Mouse (Mus musculus) cerebellum, postnatal 14 days (tissue): ENCODE measurements at regions not wholly inside any gene's neighbourhood (a gene's known extent, or its start where the extent isn't known, plus 50 kb on each side); places are given as distances from the start of the nearest gene placed in this dataset.

ENCODE experiments used
- DNase-seq, 2 experiments: peaks; one replicate each; pipeline ENCODE4 v3.0.0; 2021; ENCODE audit warnings: mixed read lengths in 2 of 2

DNA sequence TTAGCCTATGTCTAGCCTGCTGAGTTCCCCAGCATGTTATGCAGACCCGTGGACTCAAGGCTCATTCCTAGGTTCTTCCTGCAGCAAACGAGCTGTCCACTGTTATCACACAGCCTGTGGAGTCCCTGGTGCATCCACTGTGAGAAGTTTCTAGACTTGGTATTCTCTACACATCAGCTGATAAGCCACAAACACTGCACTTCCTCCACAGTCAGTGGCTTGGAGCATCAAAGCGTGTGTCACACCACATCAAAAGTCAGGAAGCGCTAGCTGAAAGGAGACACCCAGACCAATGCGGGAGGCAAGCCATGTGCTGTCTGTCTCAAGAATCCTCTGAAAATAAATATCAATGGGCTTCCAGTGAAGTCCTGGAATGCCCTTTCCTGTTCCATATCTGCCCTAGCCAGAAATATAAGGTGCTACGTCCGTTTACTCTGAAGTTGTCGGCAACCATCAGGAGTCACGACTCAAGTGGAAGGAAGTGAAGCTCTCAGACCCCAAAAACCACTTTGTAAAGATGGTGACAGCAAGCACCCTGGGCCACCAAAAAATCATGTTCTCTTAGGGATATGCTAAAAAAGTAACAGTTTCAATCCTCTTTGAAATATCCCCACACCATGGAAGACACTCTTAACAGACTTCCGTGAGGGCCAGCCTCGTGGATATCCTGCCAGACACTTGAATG, 227.7 kb downstream of the Adgrl2 start:
- DNase-seq = no peak

DNA sequence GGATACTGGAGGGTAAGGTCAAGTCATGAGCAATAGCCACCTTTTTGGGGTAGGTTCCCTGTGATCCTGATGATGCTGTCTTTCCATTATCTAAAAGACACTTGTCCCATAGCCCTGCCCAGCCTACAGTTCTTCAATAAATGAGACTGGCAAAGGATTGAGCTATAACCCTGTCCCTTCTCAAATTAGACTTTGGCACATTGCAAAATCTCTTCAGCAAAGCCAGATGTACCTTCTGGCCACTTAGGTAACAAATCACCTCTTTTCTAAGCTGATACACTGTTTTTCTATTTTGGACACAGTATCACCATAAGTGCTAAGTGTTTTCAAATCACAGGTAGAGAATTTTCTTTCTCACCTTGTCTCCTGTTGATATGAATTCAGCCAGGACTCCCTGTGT, 228.8 kb downstream of the Adgrl2 start:
- DNase-seq = no peak

DNA sequence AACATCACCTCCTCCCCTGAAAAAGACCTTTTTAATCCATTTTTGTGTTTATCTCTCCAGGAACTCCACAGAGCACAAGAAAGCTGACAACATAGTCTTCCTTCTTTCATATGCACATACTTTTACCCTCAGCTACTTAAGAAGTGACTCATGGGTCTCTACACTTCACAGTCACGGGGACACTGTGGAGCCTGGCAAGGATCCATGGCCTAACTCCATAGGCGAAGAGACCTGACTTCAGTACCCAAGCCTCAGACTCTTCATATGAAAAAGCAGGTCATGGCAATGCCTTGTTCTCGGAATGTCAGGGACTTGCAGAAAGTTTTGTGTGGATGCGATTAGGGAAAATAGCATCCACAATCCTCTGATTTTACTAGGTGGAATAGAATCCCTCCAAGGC, 230.9 kb downstream of the Adgrl2 start:
- no peak for DNase-seq

DNA sequence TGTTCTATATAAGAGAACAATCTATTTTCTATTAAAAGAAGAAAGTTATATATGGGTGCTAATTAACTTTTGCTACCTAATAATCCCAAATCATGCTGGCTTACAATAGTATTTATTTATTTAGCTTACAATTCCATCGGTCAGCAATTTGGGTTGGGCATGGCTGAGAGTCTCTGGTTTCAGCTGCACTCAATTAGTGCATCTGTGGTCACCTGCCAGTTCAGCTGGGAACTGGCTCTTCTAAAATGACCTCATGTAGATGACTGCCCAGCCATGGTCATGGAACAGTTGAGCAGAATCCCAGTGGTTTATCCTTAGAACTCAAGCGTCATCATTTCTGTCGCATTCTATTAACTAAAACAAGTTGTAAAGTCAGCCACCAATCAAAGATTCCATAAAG, 244.1 kb downstream of the Adgrl2 start:
- no peak for DNase-seq

DNA sequence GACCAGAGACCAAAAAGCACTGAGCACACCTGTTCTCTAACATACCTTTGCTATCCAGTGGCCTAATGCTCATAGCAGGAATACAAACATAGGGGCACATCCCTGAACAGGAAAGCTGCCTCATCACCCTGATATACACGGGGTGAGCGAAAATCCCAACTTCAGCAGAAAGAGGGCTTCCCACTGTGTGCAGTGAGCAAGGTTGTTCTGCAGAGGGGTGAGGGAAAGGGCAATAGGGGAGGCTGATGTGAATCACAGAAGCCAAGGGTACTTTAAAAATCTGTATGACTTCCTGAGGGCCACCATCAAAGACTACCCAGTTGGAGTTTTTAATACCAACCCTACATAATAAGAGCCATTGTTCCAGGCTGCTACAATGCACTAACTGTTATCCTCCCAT, 245.7 kb downstream of the Adgrl2 start:
- DNase-seq = no peak

DNA sequence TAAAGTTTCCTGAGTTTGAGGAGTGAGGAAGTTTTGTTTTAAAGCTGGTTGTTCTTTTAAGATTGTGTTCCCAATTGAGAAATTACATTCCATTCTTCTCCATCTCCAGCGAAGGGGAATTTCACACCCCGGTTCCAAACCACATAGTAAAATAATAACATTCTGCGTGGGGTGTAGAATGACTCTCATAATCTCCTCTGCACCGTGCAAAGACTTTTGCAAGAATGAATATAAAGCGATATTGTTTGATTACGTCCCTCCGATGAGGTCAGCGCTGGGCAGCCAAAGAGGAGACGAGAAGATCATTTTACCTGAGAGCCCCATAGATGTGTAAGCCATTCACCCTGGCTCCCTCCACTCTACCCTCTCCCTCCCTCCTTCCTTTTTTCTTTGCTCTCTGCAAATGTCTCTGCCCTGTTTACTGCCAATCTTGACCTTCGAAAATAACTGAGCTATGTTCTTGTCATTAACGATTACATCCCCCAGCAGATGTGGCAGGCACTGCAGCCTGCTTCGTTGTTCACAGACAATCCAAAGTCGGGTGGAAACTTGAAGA, 256.1 kb downstream of the Adgrl2 start:
- no peak for DNase-seq

DNA sequence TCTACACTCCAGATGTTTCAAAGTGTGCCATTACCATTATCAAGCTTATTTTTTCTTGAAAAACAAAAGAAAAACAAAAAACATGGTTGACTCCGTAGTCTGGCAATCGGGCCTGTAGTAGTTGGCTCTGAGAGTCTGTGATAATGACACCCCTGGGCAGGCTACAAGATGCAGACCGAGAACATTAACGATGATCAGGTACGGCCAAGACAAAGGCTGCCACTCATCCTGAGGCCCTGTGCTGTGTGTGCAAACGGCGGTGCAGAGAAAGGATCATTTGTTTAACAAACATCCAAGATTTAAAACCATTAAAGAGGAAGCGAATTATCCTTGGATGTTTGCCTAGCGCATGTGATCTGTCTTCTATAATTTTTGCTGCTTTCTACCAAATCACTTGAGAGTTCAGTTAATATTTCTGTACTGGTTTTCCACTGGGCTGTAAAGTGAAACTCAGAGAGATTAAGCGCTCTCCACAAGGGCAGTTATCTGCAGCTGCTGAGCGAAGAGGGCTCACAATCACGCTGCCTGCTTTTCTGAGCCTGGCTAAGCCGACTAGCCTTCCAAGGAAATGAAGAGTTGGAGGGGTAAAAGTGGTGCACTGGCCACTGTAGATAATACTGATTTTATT, 257.0 kb downstream of the Adgrl2 start:
- no peak for DNase-seq

DNA sequence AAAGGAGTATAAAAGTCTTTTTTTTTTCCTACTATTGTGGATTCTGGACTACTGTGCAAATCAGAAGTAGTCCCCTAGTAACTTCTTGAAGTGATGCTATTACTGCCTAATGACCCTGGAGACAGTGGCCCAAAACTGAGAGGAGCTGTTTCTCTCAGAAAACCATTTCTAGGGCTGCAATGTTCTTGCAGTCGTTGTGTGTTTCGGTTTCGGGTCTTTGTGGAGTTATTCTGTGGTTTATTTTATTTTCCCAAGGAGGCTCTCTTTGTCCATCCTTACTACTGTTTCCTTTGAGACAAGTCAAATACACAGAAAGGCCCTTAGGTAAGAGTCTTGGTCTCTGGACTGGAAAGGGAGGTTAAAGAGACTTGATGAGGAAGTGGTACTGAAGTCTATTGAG, 258.9 kb downstream of the Adgrl2 start:
- no peak for DNase-seq

DNA sequence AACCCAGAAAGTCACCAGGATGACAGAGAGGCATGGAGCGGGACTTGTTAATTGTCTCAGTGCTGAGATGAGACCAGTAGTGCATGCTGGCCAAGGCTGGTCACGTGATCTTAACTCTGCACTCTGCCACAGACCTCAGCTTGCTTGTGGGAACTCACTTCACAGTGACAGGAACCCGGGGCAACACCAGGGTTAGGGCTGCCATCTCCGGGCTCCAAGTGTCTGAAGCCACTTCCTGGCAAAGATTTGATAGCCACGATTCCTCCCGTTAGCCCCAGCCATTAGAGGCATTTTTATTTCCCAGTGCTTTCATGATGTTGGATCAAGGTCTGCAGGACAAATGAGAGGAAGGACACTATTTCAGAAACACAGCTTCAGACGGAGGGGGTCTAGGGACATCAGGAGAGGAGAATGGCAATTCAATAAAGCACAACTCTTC, 261.1 kb downstream of the Adgrl2 start:
- peak; percentile 28 to 29 for DNase-seq

DNA sequence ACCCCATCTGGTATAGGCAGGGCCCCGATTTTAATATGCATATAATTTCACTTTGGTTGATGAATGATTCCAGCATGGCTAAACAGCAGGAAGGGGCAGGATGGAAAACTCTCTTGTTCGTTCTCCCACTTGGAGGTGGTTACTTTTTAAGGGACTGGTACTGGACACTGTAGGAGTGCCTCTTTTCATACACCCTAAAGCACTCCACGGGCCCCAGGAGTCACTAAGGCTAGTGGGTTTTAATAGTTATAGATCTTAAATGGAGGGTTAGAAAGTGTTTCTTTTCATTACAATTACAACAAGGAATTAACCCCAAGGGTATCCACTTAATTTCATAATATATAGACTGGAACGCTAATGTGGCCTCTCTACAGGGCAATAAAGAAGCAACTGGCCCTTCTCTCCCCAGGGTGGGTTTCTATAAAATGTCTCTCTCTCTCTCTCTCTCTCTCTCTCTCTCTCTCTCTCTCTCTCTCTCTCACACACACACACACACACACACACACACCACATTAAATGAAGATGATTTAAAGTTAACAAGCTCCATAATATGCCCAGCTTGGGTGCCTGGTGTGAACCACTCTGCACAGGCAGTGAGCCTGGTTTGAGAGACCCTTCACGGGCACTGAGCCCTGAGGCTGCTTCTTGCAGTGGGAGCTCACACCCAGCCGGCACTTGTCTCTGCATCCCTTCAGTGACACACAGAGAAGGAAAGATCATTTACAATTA, 261.7 kb downstream of the Adgrl2 start:
- no peak for DNase-seq

DNA sequence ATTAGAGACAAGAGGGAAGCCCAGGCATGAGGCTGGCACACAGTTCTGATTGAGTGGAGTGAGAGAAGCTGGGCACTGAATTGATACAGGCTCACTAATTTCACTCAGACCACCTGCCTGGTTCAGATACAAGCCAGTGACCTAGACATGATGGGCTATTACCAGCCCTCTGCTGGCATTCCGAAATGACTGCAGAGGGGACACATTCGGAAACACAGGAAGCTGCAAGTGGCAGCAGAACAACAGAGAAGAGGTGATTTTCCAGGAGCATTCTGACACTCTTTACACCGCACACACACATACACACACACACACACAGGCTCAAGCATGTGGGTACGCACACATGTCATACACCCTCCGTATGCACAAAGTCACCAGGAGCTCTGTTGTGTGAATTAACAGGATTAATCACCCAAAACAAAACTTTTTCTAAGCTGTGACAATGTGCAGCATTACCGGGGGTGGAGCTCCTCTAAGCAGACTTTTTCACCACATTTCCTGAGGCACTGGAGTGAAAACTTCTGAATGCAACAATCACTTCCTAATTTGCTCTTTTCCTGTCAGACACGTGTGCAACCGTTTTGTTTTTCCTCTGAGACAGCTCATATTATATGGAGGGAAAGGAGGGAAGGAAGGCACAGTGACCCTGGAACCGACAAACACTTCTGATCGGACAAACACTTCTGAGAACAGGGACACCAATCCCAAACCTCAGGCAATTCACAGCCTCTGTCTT, 263.6 kb downstream of the Adgrl2 start:
- DNase-seq = no peak

DNA sequence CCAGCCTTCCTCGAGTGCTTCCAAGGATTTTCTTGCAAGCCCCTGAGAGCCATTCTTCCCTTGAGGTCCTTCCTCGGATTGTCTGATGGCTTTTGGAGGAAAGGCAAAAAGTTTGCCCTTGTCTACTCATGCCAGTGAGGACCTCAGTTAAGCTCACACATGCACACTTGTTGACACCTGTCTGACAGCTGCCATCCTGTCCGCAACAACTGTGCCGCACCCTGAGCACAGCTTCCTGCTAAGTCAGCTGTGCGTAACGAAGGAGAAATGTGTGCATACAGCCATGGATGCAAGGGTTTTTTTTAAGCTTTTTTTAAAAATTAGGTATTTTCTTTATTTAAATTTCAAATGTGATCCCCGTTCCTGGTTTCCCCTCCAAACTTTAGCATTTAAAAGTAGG, 293.8 kb downstream of the Adgrl2 start:
- DNase-seq = no peak

DNA sequence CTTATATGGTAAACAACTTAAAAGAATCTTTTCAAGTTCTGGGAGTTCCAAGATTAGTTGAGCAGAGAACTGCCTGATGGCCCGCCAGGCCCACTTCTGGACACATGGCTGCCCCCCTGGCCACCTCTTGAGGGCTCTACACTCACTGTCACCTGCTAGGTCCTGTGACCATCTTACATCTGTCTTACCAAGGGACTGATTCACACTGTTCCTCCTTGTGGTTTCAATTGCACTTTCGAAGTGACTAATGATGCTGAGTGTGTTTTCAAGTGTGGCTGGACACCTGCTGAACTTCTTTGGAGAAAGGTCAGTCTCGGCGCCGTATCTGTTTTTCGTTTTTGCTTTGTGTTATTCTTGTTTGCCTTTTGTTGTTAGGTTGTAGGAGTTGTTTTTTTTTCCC, 294.9 kb downstream of the Adgrl2 start:
- DNase-seq = no peak

DNA sequence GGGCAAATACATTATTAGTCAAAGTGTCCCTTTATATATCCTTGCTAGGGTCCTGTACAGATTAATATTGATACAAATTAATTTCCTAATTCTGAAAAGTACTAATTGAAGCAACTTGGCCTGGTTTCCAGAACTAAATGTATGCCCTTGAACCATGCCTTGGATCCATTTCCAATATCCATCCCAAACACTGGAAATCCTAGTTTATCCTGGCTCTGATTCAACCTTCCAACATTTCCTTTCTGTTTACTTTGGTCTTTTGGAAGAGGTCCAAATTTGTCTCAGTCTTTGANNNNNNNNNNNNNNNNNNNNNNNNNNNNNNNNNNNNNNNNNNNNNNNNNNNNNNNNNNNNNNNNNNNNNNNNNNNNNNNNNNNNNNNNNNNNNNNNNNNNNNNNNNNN, 307.2 kb downstream of the Adgrl2 start:
- DNase-seq = peak in 1 of 2 experiments; percentile 5

DNA sequence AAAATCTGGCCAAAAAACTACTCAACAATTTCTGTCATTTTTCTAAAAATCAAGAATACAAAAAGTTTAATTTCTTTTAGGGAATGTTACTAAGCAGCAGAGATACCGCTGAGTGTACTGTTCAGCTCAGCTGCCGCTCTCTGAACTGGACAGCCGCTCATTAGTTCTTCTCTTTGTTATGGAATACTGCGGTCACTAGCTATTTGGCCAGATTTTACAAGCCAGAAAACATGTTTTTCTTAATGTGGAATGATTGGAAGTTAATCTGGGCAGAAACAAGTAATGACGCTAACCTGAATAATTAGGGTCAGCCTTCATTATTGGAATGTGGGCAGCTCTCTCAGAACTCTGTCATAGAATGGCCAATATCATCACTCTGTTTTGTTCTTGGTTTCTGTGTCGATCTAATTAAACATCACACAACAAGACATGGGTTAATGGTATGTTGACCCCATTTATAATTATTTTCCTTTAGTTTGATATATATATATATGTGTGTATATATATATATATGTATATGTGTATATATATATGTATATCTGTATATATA, 307.8 kb downstream of the Adgrl2 start:
- no peak for DNase-seq

DNA sequence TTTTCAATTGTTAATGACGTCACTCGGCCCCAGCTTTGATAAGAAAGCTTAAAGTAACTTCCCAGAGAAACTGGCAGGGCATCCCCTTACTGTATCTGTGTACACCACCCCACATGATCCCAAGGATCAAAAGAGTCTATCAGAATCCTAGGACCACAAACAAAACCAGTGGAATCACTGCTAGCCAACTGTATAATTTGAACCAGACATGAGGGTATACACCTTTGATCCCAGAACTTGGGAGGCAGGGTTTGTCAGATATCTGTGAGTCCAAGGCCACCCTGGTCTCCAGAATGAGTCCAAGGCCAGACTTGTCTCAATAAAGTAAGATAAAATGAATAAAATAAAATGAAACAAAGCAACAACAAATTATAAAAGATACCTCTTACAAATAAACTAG, 309.2 kb downstream of the Adgrl2 start:
- no peak for DNase-seq

DNA sequence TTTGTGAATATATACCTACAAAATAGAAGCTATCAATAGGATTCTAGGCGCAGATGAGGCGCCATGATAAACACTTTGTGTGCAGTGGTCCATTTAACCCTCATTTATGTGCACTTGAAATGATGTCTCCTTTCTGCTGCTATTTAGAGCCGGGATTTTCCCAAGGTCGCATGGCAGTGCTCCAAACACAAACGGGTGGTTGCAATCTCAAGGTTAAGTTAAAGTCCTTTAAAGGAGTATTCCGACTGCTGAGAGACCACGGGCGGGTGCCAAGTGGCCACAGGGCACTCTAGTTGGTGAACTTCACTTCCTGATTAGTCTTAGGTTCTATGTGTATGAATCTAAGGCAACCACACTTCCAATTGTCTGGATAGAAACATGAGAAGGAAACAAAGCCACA, 309.6 kb downstream of the Adgrl2 start:
- no peak for DNase-seq

DNA sequence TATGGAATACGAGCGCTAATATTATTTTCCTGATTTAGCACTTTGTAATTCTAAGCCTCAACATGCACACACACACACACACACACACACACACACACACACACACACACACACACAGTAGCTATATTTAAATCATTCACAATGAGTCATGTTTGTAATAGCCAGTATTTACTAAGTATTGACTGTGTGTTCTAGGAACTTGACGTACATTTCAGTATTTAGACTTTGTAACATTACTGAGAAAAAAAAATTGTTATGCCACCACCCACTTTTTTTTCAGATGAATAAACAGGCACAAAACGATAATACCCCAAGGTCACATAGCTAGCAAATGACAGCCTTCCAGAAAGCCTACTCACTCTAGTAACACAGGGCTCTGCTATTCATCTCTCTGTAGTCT, 310.3 kb downstream of the Adgrl2 start:
- DNase-seq = no peak

DNA sequence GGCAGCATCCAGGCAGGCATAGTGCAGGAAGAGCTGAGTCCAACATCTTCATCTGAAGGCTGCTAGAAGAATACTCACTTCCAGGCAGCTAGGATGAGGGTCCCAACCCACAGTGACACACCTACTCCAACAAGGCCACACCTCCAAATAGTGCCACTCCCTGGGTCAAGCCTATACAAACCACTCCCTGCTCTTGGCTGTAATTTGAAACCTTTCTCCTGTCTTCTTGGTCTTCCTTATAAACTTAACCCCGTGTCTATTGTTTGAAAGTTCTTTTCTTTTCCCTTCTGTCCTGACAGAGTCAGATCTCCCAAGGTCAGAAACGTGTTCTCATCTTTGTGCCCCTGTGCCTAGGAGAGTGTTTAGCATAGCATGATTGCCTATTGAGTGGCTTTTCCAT, 311.2 kb downstream of the Adgrl2 start:
- no peak for DNase-seq

DNA sequence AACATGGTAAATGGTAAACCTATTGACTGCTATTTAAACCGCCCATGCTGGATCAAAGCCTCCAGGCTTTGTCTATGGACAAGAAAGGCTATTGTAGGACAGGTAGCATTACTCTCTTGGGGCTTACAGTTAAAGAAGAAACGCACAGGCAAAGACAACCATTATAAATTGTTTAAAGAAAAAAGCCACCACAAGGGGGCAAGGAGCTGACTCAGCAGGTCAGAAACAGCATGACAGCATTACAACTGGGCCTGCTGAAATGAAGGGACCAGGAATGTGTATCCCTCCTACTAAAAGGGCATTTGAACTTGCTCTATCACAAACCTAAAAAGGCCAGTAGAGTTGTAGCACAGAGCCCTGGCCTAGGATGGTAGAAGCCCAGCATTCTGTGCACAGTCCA, 314.3 kb downstream of the Adgrl2 start:
- DNase-seq = no peak

DNA sequence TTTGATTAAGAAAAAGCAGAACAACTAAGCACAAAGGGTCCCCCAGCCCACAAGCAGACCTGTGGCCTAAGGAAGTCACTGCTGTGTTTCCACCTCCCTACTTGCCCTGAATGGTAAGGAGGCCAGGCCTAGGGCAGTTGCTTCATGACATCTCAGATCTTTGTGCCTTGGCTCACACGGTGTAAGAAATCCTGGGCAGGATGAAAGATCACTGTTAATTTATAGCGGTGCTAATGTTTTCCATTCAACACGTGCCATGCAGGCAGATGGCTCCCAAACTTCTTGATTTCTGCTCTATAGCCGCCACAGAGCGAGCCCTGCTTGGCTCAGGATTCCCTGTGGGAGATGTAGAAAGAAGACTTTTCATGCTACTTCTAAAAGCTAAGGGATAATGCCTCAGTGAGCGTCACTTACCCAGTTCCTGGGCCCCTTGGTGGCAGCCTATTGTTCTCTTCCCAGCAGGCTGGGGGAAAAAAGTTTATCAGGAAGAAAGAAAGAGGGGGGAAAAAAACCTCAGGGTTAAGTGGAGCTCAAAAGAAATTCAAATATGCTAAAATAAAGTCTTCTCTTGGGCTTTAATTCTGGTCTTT, 327.4 kb downstream of the Adgrl2 start:
- DNase-seq = no peak

DNA sequence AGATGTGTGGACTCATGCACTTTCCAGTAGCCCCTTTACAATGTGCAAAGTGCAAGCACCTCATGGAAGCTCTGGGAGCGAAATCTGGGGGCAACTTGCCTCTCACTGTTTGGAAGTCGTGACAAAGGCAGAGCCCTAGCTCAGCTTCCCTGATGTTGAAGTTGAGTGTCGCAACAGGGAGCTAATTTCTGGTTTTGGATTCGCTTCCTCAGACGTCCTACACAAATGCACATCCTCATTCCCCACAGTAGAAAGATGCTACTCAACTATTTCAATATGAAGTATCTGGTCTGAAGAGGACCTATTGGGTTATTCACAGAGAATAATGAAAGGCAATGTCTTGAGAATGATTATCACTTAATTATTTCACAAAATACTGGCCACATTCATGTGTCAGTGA, 331.3 kb downstream of the Adgrl2 start:
- DNase-seq = no peak

DNA sequence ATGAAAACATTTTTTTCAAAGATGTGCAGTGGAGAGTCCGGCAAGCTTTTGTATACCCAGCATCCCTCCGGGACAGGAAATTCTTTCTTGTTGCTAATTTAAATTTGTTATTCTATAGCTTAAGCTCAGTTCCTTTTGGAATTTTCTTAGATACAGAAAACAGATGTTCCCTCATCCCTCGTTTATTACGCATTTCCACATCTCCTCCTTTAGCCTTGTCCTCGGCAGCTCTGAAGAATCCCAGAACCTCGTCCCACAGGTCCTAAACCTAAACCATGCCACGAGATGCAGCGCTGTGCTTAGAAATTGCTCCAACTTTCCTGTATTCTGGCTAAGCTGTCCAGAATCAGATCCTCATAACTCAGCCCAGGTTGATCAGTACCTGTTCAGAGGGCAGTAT, 332.0 kb downstream of the Adgrl2 start:
- no peak for DNase-seq
